Mouse (Mus musculus): ENCODE results near the gene Bco2. TPM values are rescaled to one million over a fixed set of nuclear protein-coding genes. Genes with fewer than 3 reads are reported as not detected.
A peak's percentile ranks its signal among the peaks of the same experiment; 100 is the strongest.

Gene Bco2
- total RNA-seq, 2 experiments from 2014 or later = 0.49 to 1.6 TPM

- peak; percentile 77 for ATAC-seq (ENCODE audit: poor library complexity, severe bottlenecking)
These were observed 34.2 kb downstream of the Bco2 start for GRCm38 (mm10) chr9:50520748-50521147.

GRCm38 (mm10) chr9:50518781-50519180 lies 36.2 kb downstream of the Bco2 start:
- ATAC-seq (ENCODE audit: poor library complexity, severe bottlenecking) = no peak

GRCm38 (mm10) chr9:50515462-50515861 lies 39.5 kb downstream of the Bco2 start:
- ATAC-seq (ENCODE audit: poor library complexity, severe bottlenecking) = no peak

- no peak for ATAC-seq (ENCODE audit: poor library complexity, severe bottlenecking)
These were observed 47.4 kb downstream of the Bco2 start for GRCm38 (mm10) chr9:50507570-50507969.

GRCm38 (mm10) chr9:50505405-50505804 lies 49.6 kb downstream of the Bco2 start:
- ATAC-seq (ENCODE audit: poor library complexity, severe bottlenecking) = no peak

GRCm38 (mm10) chr9:50502949-50503348 lies 52.0 kb downstream of the Bco2 start:
- ATAC-seq (ENCODE audit: poor library complexity, severe bottlenecking) = peak; percentile 55

- peak; percentile 51 for ATAC-seq (ENCODE audit: poor library complexity, severe bottlenecking)
These were observed 53.9 kb downstream of the Bco2 start for GRCm38 (mm10) chr9:50500974-50501501.

GRCm38 (mm10) chr9:50500467-50500973 lies 54.5 kb downstream of the Bco2 start:
- ATAC-seq (ENCODE audit: poor library complexity, severe bottlenecking) = no peak

- ATAC-seq (ENCODE audit: poor library complexity, severe bottlenecking) = no peak
These were observed 55.2 kb downstream of the Bco2 start for GRCm38 (mm10) chr9:50499781-50500180.

GRCm38 (mm10) chr9:50498815-50499214 lies 56.2 kb downstream of the Bco2 start:
- ATAC-seq (ENCODE audit: poor library complexity, severe bottlenecking) = peak; percentile 73

- ATAC-seq (ENCODE audit: poor library complexity, severe bottlenecking) = no peak
These were observed 57.4 kb downstream of the Bco2 start for GRCm38 (mm10) chr9:50497536-50497935.

- ATAC-seq (ENCODE audit: poor library complexity, severe bottlenecking) = no peak
These were observed 57.9 kb downstream of the Bco2 start for GRCm38 (mm10) chr9:50497076-50497475.

GRCm38 (mm10) chr9:50496546-50496945 lies 58.4 kb downstream of the Bco2 start:
- no peak for ATAC-seq (ENCODE audit: poor library complexity, severe bottlenecking)

GRCm38 (mm10) chr9:50496151-50496505 lies 58.9 kb downstream of the Bco2 start:
- no peak for ATAC-seq (ENCODE audit: poor library complexity, severe bottlenecking)

GRCm38 (mm10) chr9:50495405-50496150 lies 59.4 kb downstream of the Bco2 start:
- ATAC-seq (ENCODE audit: poor library complexity, severe bottlenecking) = no peak

GRCm38 (mm10) chr9:50494311-50494710 lies 60.7 kb downstream of the Bco2 start, which contains the start of gene Plet1:
Gene Plet1 (plus strand): TSS chr9:50494525.
- no peak for ATAC-seq (ENCODE audit: poor library complexity, severe bottlenecking)

GRCm38 (mm10) chr9:50493777-50494176 lies 61.2 kb downstream of the Bco2 start:
- ATAC-seq (ENCODE audit: poor library complexity, severe bottlenecking) = no peak

- no peak for ATAC-seq (ENCODE audit: poor library complexity, severe bottlenecking)
These were observed 63.4 kb downstream of the Bco2 start for GRCm38 (mm10) chr9:50491531-50492045.

- peak; percentile 86 for ATAC-seq (ENCODE audit: poor library complexity, severe bottlenecking)
These were observed 64.1 kb downstream of the Bco2 start for GRCm38 (mm10) chr9:50490836-50491235.

GRCm38 (mm10) chr9:50485521-50485920 lies 69.5 kb downstream of the Bco2 start:
- ATAC-seq (ENCODE audit: poor library complexity, severe bottlenecking) = no peak

All from megakaryocyte, adult 5-6 weeks (primary cell).